Mouse (Mus musculus) lung, embryonic 14.5 days (tissue): ENCODE data around the gene Nrgn. TPM values are rescaled to one million over a fixed set of nuclear protein-coding genes. Genes with fewer than 3 reads are reported as not detected.

Experiments
- ATAC-seq: fragments of 200-750 bp; cut with Nextera tagmentation; 2 replicates; pipeline ENCODE4 v1.8.0; 2017; ENCODE audit warnings: mild to moderate bottlenecking, moderate TSS enrichment, moderate library complexity; ENCODE audit not compliant: insufficient read depth
- DNase-seq: peaks from one replicate; pipeline ENCODE4 v3.0.0-alpha.2; 2015
- H3K27ac ChIP-seq: fragments of 300-500 bp; sonication (generic); 2 replicates; pipeline ENCODE4 v1.5.1; 2014; ENCODE audit warnings: low read depth, mild to moderate bottlenecking, moderate library complexity
- H3K27me3 ChIP-seq: fragments of 300-500 bp; sonication (generic); 2 replicates; pipeline ENCODE4 v1.6.1; 2014; ENCODE audit warnings: low read length, control low read depth; ENCODE audit not compliant: insufficient read depth
- H3K36me3 ChIP-seq: fragments of 300-500 bp; sonication (generic); 2 replicates; pipeline ENCODE4 v1.6.1; 2014; ENCODE audit warnings: control low read depth; ENCODE audit not compliant: insufficient read depth
- H3K4me1 ChIP-seq: fragments of 300-500 bp; sonication (generic); 2 replicates; pipeline ENCODE4 v1.6.1; 2014; ENCODE audit warnings: antibody characterized with exemption, control low read depth; ENCODE audit not compliant: insufficient read depth
- H3K4me2 ChIP-seq: fragments of 300-500 bp; sonication (generic); 2 replicates; pipeline ENCODE4 v1.6.1; 2014; ENCODE audit warnings: mild to moderate bottlenecking
- H3K4me3 ChIP-seq: fragments of 300-500 bp; sonication (generic); 2 replicates; pipeline ENCODE4 v1.5.1; 2014; ENCODE audit warnings: low read depth, low read length
- H3K9ac ChIP-seq: fragments of 300-500 bp; sonication (generic); 2 replicates; pipeline ENCODE4 v1.6.1; 2014
- H3K9me3 ChIP-seq: fragments of 300-500 bp; sonication (generic); 2 replicates; pipeline ENCODE4 v1.6.1; 2016; ENCODE audit warnings: low read depth, low read length, control low read depth
- CTCF ChIP-seq: IDR thresholded peaks from 2 replicates; pipeline ENCODE4 v1.5.1; 2016; ENCODE audit warnings: antibody characterized with exemption, low read depth
- WGBS: fragments of 180-500 bp; shearing (Covaris S2); extraction: QIAGEN DNeasy Blood & Tissue Kit; methylation state at CpG from one replicate; pipeline ENCODE4 v1.1.7; 2014; 5-methylcytosine and 5-hydroxymethylcytosine counted together
- polyA plus RNA-seq: library from polyadenylated mRNA; unstranded; fragments of >200 nt; fragmentation: Nextera tagmentation; extraction: Ambion mirVana; gene quantifications from 2 replicates; pipeline ENCODE4 v1.2.1, GENCODE M21; 2014

The Nrgn gene
- polyA plus RNA-seq, 1 experiment from 2014 or later = 7.2 TPM

- no peaks in the 10 kb centered on the region for H3K9me3 ChIP-seq
- no peak for TF ChIP-seq CTCF
- H3K36me3 ChIP-seq = no peaks in the 10 kb centered on the region
- peaks cover 5% of the 10 kb centered on the region; the same call in 1 of the 2 replicates for H3K4me1 ChIP-seq
- no peak overlapping the region for H3K4me3 ChIP-seq
- H3K27ac ChIP-seq = no peak overlapping the region
- peaks cover 19% of the 10 kb centered on the region for H3K27me3 ChIP-seq
- H3K9ac ChIP-seq = no peak overlapping the region
- no peak for DNase-seq
- WGBS = 79% methylated on average over 1 of the region's 1 CpGs
- H3K4me2 ChIP-seq = no peak overlapping the region
- no peak for ATAC-seq
Observed at GRCm38 (mm10) chr9:37554279-37554678, 1.6 kb upstream of the Nrgn start.

GRCm38 (mm10) chr9:37551751-37552531 is 763 bp downstream of the Nrgn start:
- Histone ChIP-seq H3K4me1 (peaks cover 5% of the 10 kb centered on the region; the same call in 1 of the 2 replicates), H3K27me3 (peaks cover 19% of the 10 kb centered on the region), H3K27ac (no peak overlapping the region), H3K4me2 (peak overlapping the region; percentile 78), H3K4me3 (peak overlapping the region; percentile 42), H3K9ac (peak overlapping the region; percentile 30), H3K36me3 (no peaks in the 10 kb centered on the region), H3K9me3 (no peaks in the 10 kb centered on the region)
- no peak for DNase-seq
- TF ChIP-seq CTCF = no peak
- no peak; the same call in 1 of the 2 replicates for ATAC-seq
- 1% methylated on average over 23 of the region's 23 CpGs for WGBS

GRCm38 (mm10) chr9:37550435-37550834 is 2.3 kb downstream of the Nrgn start:
- peaks cover 31% of the 10 kb centered on the region for H3K27me3 ChIP-seq
- no peak overlapping the region for H3K4me3 ChIP-seq
- H3K9ac ChIP-seq = no peak overlapping the region
- no peak overlapping the region for H3K4me2 ChIP-seq
- H3K9me3 ChIP-seq = no peaks in the 10 kb centered on the region
- WGBS = 50% methylated on average over 1 of the region's 1 CpGs
- no peak for DNase-seq
- ATAC-seq = no peak
- peaks cover 5% of the 10 kb centered on the region; the same call in 1 of the 2 replicates for H3K4me1 ChIP-seq
- H3K36me3 ChIP-seq = no peaks in the 10 kb centered on the region
- no peak for TF ChIP-seq CTCF
- no peak overlapping the region for H3K27ac ChIP-seq

GRCm38 (mm10) chr9:37546889-37547288 is 5.8 kb downstream of the Nrgn start:
- 86% methylated on average over 1 of the region's 1 CpGs for WGBS
- peak; percentile 37 for TF ChIP-seq CTCF
- Histone ChIP-seq H3K36me3 (no peaks in the 10 kb centered on the region), H3K4me2 (no peak overlapping the region), H3K9me3 (no peaks in the 10 kb centered on the region), H3K27ac (no peak overlapping the region), H3K27me3 (peaks cover 33% of the 10 kb centered on the region), H3K4me3 (no peak overlapping the region), H3K4me1 (0 out of 2 replicates have a peak, but pooled peaks cover 6% of the 10 kb centered on the region), H3K9ac (no peak overlapping the region)
- DNase-seq (no peak), ATAC-seq (no peak)

GRCm38 (mm10) chr9:37545847-37546452 is 6.8 kb downstream of the Nrgn start:
- 0 out of 2 replicates have a peak, but pooled peaks cover 5% of the 10 kb centered on the region for H3K4me1 ChIP-seq
- DNase-seq (no peak), ATAC-seq (no peak)
- 17% methylated on average over 27 of the region's 27 CpGs for WGBS
- peak overlapping the region; percentile 14; the same call in 1 of the 2 replicates for H3K4me3 ChIP-seq
- no peaks in the 10 kb centered on the region for H3K36me3 ChIP-seq
- H3K9ac ChIP-seq = no peak overlapping the region
- H3K27ac ChIP-seq = no peak overlapping the region
- H3K27me3 ChIP-seq = peaks cover 26% of the 10 kb centered on the region
- no peak for TF ChIP-seq CTCF
- H3K4me2 ChIP-seq = peak overlapping the region; percentile 32
- H3K9me3 ChIP-seq = no peaks in the 10 kb centered on the region

- no peaks in the 10 kb centered on the region for H3K9me3 ChIP-seq
- peak overlapping the region; percentile 66 for H3K4me2 ChIP-seq
- peak; percentile 33 for ATAC-seq
- H3K9ac ChIP-seq = no peak overlapping the region
- no peak for DNase-seq
- H3K27ac ChIP-seq = no peak overlapping the region
- whole genome bisulfite sequencing = 13% methylated on average over 17 of the region's 17 CpGs
- H3K4me1 ChIP-seq = 0 out of 2 replicates have a peak, but pooled peaks cover 5% of the 10 kb centered on the region
- H3K4me3 ChIP-seq = peak overlapping the region; percentile 32
- H3K36me3 ChIP-seq = no peaks in the 10 kb centered on the region
- no peak for TF ChIP-seq CTCF
- H3K27me3 ChIP-seq = peaks cover 18% of the 10 kb centered on the region
Observed at GRCm38 (mm10) chr9:37545166-37545610, 7.5 kb downstream of the Nrgn start.
